Mouse (Mus musculus) right cerebral cortex, postnatal 36 days (tissue): ENCODE data around the gene Fbxl17.

Experiments
- DNase-seq, 2 experiments: peaks; one replicate each; pipeline ENCODE4 v3.0.0; 2022; ENCODE audit warnings: low spot score in 2 of 2, mixed read lengths in 1 of 2

The Fbxl17 gene

DNA sequence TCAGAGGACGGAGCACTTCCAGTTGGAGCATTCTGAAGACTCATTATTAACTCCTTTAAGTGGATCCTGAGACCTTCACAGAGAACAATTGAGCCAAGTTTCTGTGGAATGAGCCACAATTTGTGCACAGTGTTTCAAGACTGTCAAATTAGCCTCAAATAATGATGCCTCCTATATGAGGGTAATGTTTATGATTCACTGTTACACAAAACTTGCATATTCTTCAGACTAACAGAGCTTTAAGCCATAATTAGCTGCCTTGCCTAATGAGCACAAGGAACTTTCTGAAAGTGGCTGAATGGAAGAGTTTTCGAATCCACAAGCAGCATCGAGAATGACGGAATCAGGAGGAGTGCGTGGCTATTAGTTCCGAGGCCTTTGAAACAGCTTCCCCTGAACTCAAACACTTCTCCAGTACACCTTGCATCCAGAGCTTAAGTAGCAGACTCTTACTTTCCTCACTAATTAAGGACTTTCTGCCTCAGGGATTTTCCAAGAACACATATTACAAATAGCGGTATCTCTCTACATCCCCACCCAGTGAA lies 389.5 kb downstream of the Fbxl17 start:
- DNase-seq, result no peak

DNA sequence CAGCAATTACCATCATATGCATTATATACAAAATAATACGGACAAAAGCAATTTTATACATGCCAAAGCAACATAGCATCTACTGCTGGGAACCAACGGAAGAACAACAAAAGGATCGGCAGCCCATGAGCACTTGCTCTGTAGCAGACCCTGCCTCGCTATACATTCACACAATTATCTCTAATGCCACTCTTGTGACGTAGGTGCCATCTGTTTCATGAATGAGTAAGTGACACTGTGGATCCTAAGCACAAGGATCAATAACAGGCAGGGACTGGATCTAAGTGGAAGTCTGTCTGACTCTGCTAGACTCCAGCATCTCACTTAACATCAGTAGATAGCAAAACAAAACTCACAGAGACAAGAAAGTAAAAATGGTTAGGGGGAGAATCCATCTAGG lies 391.8 kb downstream of the Fbxl17 start:
- DNase-seq, result no peak

DNA sequence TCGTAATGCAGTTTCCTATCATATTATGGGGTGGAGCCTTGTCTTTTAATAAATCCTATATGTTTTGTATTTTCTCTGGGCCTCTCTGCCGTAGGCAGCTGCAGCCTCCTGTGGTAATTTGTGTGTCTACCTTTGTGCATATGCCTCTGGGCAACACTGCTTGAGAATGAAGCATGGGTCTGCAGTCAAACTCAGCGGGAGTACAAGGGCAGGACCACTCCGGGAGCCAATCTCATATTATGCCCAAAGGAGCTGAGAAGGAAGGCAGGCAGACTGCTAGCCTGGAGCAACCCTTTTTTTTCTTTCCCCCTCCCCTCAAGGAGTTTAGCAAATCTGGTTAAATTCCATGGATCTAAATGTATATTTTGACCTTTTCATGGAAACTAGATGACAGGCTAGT lies 392.3 kb downstream of the Fbxl17 start:
- DNase-seq, result no peak

DNA sequence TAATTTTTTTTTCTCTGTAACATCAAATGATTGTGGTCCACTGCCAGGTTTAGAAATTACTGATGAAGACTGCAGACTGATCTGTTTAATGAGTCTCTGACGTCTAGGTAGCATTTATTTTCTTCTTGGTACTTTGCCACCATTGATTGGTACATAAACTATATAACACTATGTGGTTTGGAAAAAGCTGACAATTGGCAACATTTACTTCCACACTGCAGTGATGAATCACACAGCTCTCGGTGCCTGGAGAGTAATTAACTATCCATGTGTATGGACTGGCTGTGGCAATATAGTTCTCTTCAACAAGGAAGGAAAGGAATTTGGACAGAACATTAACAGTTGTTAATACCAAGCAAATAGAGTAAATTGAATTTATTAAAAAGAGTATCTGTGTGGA lies 404.3 kb downstream of the Fbxl17 start:
- no peak for DNase-seq

DNA sequence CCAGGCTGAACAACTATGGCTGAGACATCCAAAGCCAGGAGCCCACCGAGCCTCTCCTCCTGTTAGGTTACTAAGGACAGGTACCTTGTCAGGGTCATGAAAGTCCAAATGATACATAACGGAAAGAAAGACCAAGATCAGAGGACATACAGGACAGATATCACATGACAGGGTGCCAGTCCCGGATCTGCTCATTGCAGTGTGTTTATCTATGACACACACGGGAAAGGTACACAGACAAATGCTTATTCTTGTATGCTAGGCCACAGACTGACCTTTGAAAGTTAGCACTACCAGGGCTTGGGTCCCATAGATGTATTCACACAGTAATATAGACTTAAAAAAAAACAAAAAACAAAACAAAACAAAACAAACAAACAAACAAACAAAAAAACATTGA lies 404.8 kb downstream of the Fbxl17 start:
- no peak for DNase-seq

DNA sequence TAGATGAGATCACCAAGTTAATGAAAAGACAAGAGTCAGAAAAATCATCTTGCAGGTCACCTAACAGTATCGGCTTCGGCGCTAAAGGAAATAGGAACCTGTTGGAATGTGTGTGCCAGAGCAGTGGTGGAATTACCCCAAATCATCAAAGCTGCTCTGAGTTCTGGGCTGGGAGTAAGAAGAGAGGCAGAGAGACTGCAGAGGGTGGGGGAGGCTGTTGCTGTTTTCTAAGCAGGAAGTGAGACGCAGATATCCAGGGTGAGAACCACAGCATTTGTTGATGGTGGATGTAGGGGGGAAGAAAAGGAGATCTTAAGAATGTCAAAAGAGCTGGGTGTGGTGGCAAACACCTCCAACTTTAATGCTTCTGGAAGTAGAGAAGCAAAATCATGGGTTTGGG lies 406.6 kb downstream of the Fbxl17 start:
- no peak for DNase-seq

DNA sequence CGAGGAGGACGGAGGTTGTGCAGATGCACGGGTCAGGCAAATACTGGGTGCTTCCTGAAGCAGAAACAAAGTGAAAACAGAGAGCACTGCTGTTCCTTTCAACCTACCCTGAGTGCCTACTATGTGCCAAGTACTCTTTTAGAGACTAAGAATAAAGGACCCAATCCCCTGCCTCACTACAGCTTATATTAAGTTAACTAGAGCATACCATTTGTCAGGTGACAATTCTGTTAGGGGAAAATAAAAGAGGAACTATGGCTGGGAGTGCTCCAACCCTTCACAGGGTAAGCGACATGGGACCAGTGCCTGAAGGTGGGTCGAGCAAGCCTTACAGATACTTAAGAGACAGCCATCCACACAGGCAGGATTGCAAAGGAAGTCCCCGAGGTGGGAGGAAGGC lies 407.0 kb downstream of the Fbxl17 start:
- no peak for DNase-seq

DNA sequence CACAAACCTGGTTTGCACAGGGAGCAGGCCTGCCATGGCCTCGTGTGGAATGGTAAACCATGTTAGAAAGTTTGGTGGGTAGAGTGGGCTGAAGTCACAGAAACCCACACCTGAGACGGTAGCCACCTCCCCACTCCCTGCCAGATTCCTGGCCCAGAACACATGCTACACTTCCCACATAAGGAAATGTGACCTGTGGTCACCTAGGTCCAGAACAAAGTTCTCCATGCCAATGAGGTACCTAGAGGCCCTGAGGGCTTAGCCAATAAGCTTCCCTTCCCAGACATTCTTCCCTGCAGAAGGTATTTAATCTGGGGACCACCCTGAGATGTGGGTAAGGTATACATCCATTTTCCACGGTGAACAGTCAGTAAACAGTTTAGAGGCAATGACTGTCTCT lies 409.7 kb downstream of the Fbxl17 start:
- DNase-seq, result no peak

DNA sequence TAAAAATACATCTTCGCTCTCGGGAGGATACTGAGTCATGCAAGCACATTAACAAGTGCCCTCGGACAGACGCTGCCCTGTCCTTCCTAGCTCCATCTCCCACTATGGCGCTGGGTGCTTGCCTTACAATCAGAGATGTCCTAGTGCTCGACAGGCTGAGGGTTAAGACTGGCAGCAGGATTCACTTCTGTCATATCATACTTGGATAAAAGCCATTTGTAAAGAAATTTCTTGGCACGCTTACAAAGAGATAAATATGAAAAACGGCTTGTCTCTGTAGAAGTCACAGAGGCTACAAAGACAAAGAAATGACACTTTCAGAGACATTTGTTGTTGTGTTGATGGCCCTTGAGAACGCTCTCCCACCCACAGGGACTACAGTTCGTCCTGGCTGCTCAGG lies 412.6 kb downstream of the Fbxl17 start:
- DNase-seq, result no peak

DNA sequence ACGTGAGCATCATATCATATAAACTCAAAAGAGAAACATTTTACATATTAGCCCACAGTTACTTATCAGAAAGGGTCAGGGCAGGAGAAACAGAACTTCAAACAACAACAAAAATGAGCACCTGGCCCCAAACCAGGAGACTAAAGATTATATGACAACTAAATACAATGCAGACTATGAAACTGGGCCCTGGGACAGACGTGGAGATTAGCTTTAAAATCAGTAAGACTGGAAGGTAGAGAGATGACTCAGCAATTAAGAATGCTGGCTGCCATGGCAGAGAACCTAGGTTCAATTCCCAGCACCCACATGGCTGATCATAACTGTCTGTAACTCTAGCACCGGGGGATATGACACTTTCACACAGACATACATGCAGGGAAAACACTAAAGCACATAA lies 413.3 kb downstream of the Fbxl17 start:
- DNase-seq, result no peak

DNA sequence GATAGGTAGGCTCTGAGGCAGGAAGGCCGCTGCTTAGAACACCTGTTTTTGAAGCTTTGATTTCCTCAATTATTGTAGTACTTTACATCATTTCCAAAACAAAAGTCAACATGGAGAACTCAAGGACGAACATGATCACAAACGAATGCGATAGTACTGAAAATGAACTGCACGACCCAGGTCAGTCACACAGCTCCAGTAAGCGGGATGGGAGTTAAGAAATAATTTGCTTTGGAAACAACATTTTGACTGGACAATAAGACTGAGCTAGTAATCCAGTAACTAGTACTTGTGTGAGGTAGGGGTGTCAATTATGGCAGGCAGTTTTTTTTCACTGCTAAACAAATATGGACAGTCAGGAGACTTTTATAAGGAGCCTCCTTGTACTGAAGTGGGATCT lies 414.6 kb downstream of the Fbxl17 start:
- DNase-seq, result no peak

DNA sequence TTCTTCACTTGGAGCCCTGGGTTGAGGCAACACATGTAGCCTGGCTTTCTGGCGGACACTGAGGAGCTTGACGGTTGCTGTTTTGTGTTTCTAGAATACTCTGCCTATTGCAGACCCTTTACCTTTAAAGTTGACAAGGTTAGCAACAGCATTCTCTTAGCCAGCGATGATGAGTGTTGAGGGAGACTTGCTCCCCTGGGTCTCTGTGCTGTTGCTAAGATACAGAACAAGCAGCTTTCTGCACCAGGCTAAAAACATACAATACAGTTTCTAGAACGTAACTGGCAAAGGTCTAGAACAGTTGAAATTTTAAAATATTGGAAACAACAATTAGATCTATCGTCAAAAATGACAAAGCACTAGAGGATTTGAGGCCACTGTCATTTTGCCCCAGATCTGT lies 420.7 kb downstream of the Fbxl17 start:
- no peak for DNase-seq

DNA sequence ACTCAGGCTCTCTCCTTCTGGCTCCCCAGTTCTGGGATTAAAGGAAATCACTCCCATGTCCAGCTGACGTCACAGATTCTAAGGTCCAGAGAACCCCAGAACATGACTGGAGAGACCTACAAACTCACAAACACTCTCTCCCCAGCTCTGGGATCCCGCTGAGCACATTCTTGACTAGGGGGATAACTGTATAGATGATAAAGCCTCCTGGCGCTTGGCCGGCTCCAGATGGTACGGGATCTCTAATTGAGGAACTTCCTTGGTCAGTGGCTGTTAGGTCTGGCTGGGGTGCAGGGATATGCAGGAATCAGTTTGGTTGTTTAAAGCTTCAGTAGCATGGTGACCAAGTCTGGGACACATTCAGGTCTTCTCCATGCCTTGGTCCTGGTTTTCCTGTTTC lies 422.3 kb downstream of the Fbxl17 start:
- DNase-seq, result no peak

DNA sequence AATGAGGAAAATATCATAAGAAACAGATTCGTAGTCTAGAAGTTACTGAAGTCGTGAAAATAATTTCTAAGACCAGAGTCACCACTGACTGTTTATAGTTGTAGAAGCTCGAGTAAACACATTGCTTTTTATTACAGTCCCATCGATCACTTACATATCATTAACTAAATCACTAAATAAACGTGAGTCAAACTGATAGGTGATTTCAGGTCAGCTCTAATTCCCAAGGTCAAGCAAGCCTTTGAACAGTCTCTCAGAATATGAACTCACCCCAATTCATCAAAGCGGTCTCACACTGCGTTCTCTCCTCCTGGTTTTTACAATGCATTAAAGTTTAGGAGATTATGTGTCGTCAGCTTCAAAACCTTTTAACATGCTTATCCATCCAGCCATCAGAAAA lies 423.2 kb downstream of the Fbxl17 start:
- DNase-seq, result no peak

DNA sequence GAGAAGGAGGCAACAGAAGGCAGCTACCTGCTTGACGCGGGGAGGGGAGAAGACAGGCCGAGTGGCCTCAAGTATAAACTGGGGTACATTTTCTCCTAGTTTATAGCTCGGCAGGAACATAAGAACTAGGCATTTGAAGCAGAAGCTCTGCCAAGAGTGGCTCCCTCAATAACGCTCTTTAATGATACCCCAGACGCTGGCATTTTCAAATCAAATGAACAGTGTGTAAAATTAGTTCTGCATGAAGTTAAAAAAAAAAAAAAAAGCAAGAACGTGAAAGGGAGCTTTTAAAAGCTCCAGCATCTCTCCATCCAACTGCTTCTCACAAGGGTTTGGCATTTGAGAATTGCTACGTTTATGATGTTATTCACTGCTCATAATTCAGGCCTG lies 423.8 kb downstream of the Fbxl17 start:
- no peak for DNase-seq

DNA sequence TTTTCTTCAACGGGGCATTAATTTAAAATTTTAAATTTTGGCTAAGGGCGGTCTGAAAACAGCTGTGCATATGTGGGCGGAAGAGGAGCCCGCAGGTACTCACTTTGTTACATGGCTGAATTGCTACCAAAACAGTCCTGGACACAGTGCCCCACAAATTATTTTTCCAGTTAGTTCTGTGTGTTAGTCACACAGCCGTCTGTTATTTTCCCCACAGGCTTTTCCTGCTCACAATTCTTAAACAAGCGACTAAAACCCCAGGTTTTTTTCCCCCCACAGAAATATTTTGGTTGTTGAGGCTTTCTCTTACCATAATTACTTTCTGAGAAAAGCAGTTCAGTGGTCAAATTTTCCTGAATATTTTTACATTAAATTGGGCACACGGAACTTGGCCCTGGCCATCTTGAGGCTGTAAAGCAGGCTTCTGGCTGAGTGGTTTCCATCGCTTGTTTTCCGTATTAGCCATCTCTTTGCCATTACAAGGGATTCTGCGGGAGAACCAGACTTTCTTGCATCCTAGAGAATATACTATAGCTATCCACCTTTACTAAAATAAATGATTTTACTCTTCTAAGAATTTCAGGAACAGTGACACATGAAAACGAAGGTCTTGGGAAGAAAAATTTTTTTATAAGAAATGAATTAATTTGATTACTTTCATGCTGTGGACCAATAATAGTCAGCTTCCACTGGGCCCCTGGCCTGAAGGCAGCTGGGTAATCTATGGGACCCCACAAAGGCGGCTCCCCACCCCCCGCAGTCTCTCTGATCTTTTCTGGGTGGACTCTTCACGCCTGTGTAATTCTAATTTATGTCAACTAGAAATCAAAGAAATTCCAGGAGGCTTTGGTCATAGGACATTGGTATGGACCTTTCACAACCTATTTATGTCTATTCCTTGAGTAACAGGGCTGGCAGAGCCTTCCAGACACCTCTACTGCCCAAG lies 424.5 kb downstream of the Fbxl17 start:
- no peak for DNase-seq

DNA sequence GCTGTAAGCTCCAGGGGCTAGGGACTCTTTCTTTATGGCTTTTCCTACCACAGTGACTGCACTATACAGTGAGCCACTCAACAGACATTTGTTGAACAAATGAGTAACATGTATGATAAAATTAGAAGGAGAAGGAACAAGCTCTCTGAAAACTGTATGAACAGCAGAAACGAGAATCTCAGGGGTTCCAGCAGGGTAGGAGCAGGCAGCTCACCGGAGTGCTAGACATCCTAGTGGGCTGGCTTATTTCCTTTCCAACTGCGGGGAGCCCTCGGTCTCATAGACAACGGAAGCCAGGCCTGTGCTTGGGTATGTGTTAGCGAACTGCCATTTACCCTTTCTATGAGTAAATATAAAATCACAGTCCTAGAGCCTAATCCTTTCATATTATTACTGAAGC lies 426.5 kb downstream of the Fbxl17 start:
- DNase-seq, result no peak

DNA sequence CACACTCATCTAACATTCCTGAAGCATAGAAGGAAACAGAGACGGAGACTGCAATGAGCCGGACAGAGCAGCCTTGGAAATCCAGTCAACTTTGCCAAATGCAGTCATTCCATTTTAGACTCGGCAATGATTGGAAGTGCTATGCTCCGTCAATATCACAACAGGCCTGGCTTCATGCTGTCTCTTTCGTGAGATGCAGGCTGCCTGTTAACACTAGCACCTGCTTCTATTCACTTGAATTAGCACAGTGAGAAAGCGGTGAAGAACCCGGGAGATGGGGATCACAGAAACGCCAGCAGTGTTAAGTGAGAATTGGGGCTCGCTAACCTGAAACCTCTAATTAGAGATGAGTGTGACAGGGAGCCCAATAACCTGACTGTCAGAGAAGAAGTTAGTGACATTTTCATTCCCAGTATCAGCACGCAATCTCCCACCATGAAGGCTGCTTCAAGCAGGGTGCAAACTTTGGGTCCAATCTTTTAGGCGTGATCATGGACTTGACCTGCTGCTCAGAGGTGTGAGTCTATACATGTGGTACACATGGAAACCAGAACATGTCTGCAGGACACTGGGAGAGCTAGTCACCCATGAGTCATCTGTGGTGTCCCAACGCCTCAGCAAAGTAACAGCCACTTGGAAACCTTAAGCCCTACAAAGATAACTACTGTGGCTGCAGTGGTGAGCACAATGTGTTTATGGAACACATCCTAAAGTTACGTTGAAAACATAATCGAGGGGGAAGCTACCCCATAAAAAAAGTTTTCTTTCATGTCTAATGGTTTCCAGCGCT lies 428.5 kb downstream of the Fbxl17 start:
- DNase-seq, result no peak

DNA sequence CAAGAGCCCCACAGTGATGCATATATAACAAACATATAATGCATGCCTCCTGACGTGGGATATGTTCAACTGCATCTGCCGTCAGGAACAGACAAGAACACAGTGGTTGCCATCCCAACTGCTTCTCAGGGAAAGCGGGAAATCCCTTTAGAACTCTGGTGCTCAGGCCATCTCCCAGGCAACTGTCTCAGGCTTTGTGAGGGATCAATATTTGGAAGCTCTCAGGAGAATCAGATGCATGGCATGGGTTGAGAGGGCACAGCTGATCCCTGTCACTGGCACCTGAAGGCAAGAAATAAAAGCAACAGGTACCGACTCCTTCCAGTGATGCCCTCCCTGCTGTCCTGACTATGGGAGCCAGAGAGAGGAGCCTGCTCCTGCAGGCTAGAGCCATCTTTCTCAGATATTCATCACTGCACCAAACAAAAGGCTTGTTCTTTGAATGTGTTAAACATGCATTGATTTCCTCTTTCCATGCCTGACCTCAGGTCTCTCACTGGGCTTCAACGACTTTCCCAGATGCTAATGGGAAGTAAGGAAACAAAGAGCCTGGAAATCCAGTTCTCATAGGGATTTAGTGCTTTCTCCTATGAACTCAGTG lies 429.6 kb downstream of the Fbxl17 start:
- DNase-seq, result no peak

DNA sequence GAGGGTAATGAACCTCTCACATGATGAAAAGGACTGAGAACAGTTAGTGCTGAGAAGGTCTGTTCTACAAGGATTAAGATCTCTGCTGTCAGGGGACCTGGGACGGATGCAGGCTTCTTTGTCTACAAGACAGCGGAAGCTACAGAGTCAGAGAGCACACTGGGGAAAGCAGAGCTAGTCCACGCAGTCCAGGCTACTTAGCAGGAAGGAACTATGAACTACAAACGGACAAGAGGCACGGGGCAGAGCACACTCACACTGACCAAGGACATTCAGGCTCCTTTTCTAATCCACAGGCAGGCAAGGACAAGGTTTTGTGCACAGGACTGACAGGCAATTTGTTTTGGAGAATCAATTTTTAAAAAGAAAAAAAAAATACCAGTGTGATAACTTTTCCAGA lies 437.0 kb downstream of the Fbxl17 start:
- no peak for DNase-seq

DNA sequence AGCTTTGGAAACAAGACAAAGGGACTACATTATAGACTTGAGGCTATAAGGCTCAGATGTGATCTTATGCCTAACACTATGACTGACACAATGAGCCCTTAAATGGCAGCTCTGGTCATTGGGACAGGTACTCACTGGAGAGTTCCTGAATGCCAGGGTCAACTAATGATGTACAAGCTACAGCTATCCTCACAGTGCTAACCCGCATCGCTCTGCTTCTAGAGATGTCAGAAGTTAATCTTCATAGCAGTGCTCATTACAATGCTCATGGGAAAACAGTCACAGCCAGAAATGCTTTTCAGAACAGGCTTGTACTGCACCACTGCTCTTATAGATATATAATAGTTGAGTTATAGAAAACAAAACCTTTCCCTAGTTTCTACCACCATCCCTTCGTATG lies 438.0 kb downstream of the Fbxl17 start:
- no peak for DNase-seq

DNA sequence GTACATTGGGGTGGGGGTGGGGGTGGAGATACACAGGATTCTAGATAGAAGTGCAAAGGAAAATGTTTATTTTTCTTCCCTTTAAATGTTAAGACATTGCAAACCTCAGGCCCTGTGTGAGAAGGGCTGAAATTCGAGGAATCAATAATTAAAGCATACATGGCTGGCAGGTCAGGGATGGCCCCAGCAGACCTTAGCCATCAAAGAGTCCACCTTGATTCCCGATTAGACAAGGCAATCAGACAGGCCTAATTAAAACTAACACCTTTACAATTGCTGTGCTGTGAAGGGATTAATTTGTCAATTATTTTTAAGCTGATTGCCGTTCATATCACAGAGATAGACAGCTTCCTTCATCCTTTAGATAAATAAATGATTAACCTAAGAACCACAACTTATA lies 439.0 kb downstream of the Fbxl17 start:
- DNase-seq, result no peak
